Mouse (Mus musculus): Measurements from ENCODE around the gene Gkap1.

DNA sequence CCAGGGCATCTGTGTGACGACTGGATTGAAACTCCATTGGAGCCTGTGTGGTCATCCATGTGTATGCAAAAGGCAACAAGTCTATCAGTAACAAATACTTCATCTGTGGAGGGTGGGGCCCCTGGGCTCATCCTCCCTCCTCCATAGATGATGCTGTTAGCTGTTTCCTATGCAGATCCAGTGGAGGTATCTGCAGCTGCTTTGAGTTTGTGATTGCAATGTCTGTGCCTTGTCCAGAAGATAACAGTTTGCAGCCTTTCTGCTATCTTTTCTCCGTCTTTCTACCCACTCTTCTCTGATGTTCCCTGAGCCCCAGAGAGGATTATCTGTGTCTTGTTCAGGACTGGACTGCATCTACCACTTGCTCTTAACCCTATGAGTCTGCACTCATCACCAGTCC, 46.9 kb downstream of the Gkap1 start:
- TF ChIP-seq CTCF (IDR thresholded peaks at IDR 0.05) = no peak
- TF ChIP-seq EP300 (IDR thresholded peaks at IDR 0.05) = no peak

Measured in lung, postnatal 0 days (tissue).